Mouse (Mus musculus) bone marrow, adult 2 months (tissue): Measurements from ENCODE around the gene Lrrc28. TPM values are rescaled to one million over a fixed set of nuclear protein-coding genes. Genes with fewer than 3 reads are reported as not detected.

Experiments used
- H3K27ac ChIP-seq: fragments of 200-500 bp; 2 replicates; pipeline ENCODE4 v1.5.1; 2012; ENCODE audit warnings: low read depth, mild to moderate bottlenecking, control low read depth, inconsistent platforms, low read length; ENCODE audit not compliant: control insufficient read depth, poor library complexity, insufficient read depth
- H3K4me1 ChIP-seq: fragments of 200-500 bp; 2 replicates; pipeline ENCODE4 v1.6.1; 2011; ENCODE audit warnings: low read length; ENCODE audit not compliant: control insufficient read depth, insufficient read depth
- H3K4me3 ChIP-seq: fragments of 200-500 bp; replicated peaks from 2 replicates; pipeline ENCODE3; 2011; ENCODE audit warnings: mild to moderate bottlenecking, low read depth, low read length, control low read depth; ENCODE audit not compliant: control insufficient read depth
- CTCF ChIP-seq: fragments of 200-500 bp; IDR thresholded peaks from 2 replicates; pipeline ENCODE4 v1.5.1; 2011; ENCODE audit warnings: low read length, control low read depth; ENCODE audit not compliant: control insufficient read depth, insufficient read depth
- POLR2A ChIP-seq: fragments of 200-500 bp; IDR thresholded peaks from 2 replicates; pipeline ENCODE4 v1.6.1; 2011; ENCODE audit warnings: low read depth, mild to moderate bottlenecking, control low read depth, low read length, borderline replicate concordance; ENCODE audit not compliant: control insufficient read depth
- WGBS: fragments of 180-500 bp; shearing (Covaris S2); methylation state at CpG from one replicate; pipeline ENCODE4 v1.1.7; 2018; 5-methylcytosine and 5-hydroxymethylcytosine counted together
- polyA plus RNA-seq: library from polyadenylated mRNA; stranded (reverse); fragments of >200 nt; gene quantifications from 2 replicates; pipeline ENCODE4 v1.2.4, GENCODE M21; 2011; ENCODE audit warnings: low replicate concordance; ENCODE audit not compliant: missing spikeins, insufficient read depth, insufficient read length

Gene Lrrc28
- polyA plus RNA-seq, 1 experiment, result 6.8 TPM

DNA sequence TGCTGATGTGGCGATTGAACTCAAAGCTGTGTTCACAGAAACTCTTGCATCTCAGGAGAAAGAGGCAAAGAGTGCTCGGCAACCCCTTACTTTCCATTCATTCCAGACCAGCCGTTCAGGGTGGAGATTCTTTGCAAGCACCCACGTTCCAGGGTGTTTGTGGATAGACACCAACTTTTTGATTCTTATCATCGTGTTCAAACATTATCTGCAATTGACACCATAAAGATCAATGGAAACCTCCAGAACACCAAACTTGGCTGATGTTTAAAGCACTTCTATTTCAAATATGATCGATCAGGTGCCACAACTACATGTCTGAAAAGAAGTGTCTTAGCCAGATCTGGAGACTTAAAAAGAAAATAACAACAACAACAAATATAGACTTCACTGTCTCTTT lies 51.2 kb downstream of the Lrrc28 start:
- H3K4me1 ChIP-seq, result no peaks in the 10 kb centered on the region
- TF ChIP-seq CTCF (no peak), POLR2A (no peak)
- 86% methylated on average over 6 of the region's 6 CpGs for WGBS

DNA sequence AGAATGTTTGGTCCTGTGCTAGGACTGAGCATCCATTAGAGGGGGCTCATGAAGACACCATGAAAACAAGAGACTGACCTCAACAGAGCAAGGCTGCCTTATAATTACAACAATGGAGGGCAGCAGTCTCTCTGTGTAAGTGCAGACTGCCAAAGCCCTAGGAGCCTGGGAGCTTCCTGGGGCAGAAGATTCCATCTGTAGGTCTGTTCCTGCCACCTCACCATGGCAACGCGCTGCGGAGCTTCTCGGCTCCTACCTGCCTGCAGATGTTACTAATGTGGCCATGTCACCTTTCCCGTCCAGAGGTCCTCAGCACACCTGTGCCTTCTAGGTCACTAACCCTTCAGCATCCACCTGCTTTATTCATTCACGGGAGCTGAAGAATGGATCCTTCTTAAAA lies 52.4 kb downstream of the Lrrc28 start:
- Histone ChIP-seq H3K4me3 (no peak overlapping the region), H3K4me1 (no peaks in the 10 kb centered on the region), H3K27ac (no peak overlapping the region)
- 93% methylated on average over 6 of the region's 6 CpGs for WGBS
- TF ChIP-seq POLR2A (no peak), CTCF (no peak)

More for the DNA sequence above, 51.2 kb downstream of the Lrrc28 start:
- H3K4me3 ChIP-seq, result no peak overlapping the region
- H3K27ac ChIP-seq, result no peak overlapping the region

DNA sequence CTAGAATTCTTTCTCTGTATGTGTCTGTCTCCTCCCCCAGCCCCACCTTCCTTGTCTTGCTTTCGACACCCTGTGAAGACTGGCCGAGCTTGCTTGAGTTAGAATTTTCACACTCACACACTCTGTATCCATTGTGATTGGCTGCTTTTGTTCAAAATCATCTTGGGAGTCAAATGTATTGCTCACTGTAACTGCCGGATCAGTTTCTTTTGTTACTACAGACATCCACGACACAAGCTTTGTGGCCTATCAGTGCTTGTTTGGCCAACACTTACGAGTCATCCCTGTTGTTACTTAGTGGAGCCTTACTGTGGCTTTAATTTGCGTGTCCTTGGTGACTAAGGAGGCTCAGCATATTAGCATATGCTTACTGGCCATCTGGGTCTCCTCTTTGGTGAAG lies 56.3 kb downstream of the Lrrc28 start:
- Histone ChIP-seq H3K4me3 (no peak overlapping the region), H3K4me1 (no peaks in the 10 kb centered on the region), H3K27ac (no peak overlapping the region)
- 78% methylated on average over 6 of the region's 6 CpGs for WGBS
- TF ChIP-seq POLR2A, result no peak
- no peak for TF ChIP-seq CTCF

DNA sequence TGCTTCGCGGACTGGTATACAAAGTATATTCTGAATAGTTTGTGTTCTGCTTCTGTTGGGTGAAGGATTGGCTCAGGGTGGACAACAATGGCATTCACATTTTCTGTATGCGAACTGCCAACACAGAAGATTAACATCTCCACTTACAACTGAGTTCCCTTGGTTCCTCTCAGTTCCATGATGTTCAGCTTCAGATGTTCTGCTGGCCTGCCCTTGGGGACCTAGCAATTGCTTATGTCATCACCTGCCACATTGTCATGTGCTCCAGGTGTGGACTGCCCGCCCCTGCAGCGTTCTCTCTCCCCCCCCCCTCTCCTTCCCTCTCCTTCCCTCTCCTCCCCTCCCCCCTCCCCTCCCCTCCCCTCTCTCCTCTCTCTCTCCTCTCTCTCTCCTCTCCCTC lies 58.6 kb downstream of the Lrrc28 start:
- Histone ChIP-seq H3K4me3 (no peak overlapping the region), H3K4me1 (no peaks in the 10 kb centered on the region), H3K27ac (no peak overlapping the region)
- TF ChIP-seq POLR2A, result no peak
- TF ChIP-seq CTCF, result no peak
- WGBS, result 84% methylated on average over 5 of the region's 5 CpGs

DNA sequence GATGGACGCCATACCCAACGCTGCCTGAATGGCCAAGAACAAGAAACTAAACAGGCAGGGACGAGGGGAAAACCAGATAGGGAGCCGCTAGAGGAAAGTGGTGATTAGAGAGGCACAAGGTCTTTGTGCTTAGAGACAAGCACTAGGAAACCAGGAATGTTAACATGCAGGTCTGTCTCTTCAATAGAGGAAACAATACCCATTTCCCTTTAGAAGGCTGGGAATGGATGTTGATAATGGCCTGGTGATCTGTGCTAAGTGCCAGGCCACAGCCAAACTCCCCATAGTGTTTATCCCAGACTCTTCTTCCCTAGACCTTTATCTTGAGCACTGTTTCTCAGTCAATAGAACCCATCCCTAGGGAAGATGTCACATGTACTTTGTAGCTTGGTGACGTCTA lies 61.2 kb downstream of the Lrrc28 start:
- TF ChIP-seq CTCF (no peak), POLR2A (no peak)
- Histone ChIP-seq H3K27ac (no peak overlapping the region), H3K4me3 (no peak overlapping the region), H3K4me1 (no peaks in the 10 kb centered on the region)
- WGBS, result 78% methylated on average over 5 of the region's 5 CpGs

DNA sequence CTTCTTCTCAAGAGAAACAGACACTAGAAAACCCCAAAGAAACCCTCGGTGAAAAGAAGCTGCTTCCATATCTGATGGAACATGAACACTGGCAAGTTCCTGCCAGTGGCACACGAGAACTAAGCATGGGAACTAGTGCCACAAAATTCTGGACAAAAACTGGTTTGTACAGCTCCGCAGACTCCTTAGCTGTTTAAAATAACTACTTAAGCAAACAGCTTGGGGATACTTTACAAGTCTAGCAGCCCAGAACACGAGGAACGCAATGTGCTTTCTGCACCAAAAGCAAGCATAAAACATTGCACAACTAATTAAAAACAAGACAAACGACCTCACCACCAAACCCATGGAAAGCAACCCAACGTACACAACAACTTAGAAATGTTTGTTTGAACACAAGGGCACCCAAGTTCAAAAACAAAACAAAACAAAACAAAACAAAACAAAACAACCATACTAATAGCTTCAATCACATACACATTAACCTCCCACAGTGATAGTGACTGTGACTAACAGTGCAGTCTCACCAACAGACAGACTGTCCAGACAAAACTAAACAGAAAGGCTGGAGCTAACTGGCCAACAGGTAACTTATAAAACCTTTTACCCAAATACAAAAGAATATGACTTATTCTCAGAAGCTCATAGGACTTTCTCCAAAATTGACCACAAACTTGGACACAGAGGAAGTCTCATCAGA lies 66.1 kb downstream of the Lrrc28 start:
- TF ChIP-seq POLR2A, result no peak
- no peak for TF ChIP-seq CTCF
- Histone ChIP-seq H3K27ac (no peak overlapping the region), H3K4me3 (no peak overlapping the region), H3K4me1 (no peaks in the 10 kb centered on the region)
- WGBS, result 70% methylated on average over 7 of the region's 7 CpGs

DNA sequence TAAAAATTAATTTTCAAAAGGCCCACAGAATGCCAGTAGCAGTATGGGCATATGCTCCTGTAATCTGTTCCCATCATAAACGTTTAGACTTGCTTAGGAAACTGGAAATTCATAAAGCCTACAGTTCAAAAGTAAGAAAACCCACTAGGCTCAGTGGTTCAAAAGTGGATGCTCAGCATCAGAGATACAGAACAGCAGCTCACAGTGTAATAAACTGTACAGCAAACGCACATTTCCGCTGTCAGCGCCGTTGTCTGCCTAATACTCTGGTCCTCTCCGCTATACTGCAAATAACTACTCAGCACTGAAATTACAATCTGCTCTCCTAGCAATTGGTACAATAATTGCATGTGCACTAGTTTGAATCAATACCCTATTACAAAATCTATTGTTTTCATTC lies 67.0 kb downstream of the Lrrc28 start:
- TF ChIP-seq POLR2A (no peak), CTCF (no peak)
- Histone ChIP-seq H3K4me1 (no peaks in the 10 kb centered on the region), H3K27ac (no peak overlapping the region), H3K4me3 (no peak overlapping the region)
- WGBS, result 85% methylated on average over 6 of the region's 6 CpGs

DNA sequence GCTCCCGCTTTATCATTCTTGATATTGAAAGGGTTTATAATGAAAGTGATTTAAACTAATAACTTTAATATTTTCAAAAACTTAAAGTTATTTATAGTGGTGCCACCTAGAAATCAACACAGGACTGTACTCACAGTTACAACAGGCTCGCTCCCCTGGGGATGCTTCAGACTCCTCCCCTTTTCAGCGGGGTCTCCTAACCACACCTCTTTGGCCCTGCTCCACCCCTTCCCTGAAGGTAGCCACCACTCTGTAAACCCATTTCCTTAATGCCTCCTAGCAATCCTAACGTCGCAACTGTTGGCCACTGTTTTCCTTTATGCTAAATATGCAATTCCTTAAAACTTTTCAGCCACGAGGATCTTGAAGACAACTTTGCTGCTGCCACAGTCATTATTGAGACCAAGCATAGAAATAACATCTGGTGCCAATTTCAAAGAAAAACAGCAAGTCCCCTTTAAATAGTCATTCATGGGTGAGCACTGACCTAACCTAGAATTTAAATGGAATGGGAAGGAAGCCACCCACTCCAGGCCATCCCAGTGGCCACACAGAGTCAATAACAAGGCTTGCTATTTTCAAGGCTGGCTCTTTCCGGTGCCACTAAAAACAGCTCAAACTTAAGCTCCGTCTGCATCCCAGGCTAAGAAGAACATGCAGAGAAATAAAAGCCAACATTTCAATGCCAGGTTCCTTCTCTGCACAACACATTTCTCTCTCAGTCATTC lies 78.4 kb downstream of the Lrrc28 start:
- Histone ChIP-seq H3K27ac (no peak overlapping the region), H3K4me3 (no peak overlapping the region), H3K4me1 (no peaks in the 10 kb centered on the region)
- WGBS, result 74% methylated on average over 8 of the region's 8 CpGs
- TF ChIP-seq CTCF, result no peak
- TF ChIP-seq POLR2A, result no peak
